Mouse (Mus musculus) CH12.LX (cell line): ENCODE results near the gene Fermt3.

Source experiments
- CTCF ChIP-seq, 2 experiments: IDR thresholded peaks in 1 of 2; conservative IDR thresholded peaks in 1 of 2; 2 replicates each; pipeline ENCODE4 v1.5.1; 2011 to 2012; ENCODE audit warnings: low read depth in 2 of 2, low read length in 2 of 2, improper control_type of control experiment in 1 of 2, inconsistent platforms in 1 of 2, mild to moderate bottlenecking in 1 of 2, moderate library complexity in 1 of 2
- MAX ChIP-seq: IDR thresholded peaks from 2 replicates; pipeline ENCODE4 v1.6.1; 2011; ENCODE audit warnings: low read length, improper control_type of control experiment

DNA sequence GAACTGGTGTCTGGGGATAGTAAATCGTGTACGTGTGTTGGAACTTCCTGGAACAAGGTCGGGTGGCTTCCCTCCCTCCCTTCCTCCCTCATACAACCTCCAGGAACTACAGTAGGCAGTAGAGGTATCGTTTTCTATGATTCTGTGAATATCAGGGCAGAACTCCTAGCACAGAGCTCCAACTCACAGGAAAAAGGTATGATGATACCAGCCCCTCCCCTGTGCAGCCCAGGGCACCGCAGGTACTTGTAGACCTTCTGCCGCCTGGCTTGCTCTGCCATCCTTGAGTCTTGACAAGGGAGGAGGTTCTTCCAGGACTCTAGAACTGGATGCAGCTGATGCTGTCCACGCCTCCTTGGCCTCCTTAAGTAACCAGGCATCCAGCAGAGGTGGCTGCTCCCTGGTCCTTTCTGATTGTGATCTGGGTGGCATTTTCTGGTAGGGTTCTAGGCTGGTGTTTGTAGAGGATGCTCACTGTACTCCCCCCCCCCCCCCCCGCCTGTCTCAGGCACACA, 47.6 kb upstream of the Fermt3 start:
- TF ChIP-seq MAX (no peak), CTCF (conservative IDR thresholded peaks at IDR 0.05 in 1 of 2, IDR thresholded peaks at IDR 0.05 in 1 of 2; ENCODE audit: low read depth in 2 of 2, low read length in 2 of 2) (no peak)
